Mouse (Mus musculus) CH12.LX (cell line): ENCODE results near the gene Dpp6. TPM values are rescaled to one million over a fixed set of nuclear protein-coding genes. Genes with fewer than 3 reads are reported as not detected.

Experiments
- DNase-seq: peaks from one replicate; pipeline ENCODE4 v3.0.0-alpha.2; 2013; ENCODE audit errors: extremely low read depth
- H3K27ac ChIP-seq: 2 replicates; pipeline ENCODE4 v1.5.1; 2012; ENCODE audit warnings: low read depth, mild to moderate bottlenecking, control low read depth, moderate library complexity; ENCODE audit not compliant: insufficient read depth
- H3K27me3 ChIP-seq: replicated peaks from 2 replicates; pipeline ENCODE3; 2012; ENCODE audit warnings: inconsistent platforms
- H3K36me3 ChIP-seq, 2 experiments: replicated peaks in 1 of 2; 2 replicates each; pipeline versions ENCODE3 to v1.6.1; 2012; ENCODE audit warnings: inconsistent platforms in 1 of 2, low read length in 1 of 2, mild to moderate bottlenecking in 1 of 2, mixed read lengths in 1 of 2, moderate library complexity in 1 of 2; ENCODE audit not compliant: control insufficient read depth in 1 of 2, insufficient read depth in 1 of 2
- H3K4me1 ChIP-seq, 2 experiments: 2 replicates each; pipeline ENCODE4 v1.6.1; 2012; ENCODE audit warnings: inconsistent platforms in 1 of 2, moderate library complexity in 1 of 2; ENCODE audit not compliant: insufficient read depth in 2 of 2, control insufficient read depth in 1 of 2
- H3K4me2 ChIP-seq: 2 replicates; pipeline ENCODE4 v1.6.1; 2012; ENCODE audit warnings: low read depth, mild to moderate bottlenecking, control low read depth; ENCODE audit not compliant: poor library complexity, insufficient read depth, severe bottlenecking
- H3K4me3 ChIP-seq, 3 experiments: fragments of 150-350 bp in 1 of 3; sonication (generic) in 1 of 3; replicated peaks in 1 of 3; 2 replicates each; pipeline versions ENCODE3 to v1.5.1; 2011 to 2012; ENCODE audit warnings: low read depth in 2 of 3, low read length in 2 of 3, mild to moderate bottlenecking in 2 of 3, moderate library complexity in 2 of 3, control low read depth in 1 of 3, improper control_type of control experiment in 1 of 3, inconsistent platforms in 1 of 3, mixed read lengths in 1 of 3; ENCODE audit not compliant: poor library complexity in 1 of 3
- H3K79me2 ChIP-seq: replicated peaks from 2 replicates; pipeline ENCODE4 v1.6.1; 2012; ENCODE audit warnings: mild to moderate bottlenecking, moderate library complexity; ENCODE audit not compliant: control insufficient read depth, poor library complexity, insufficient read depth, severe bottlenecking; ENCODE audit errors: extremely low read depth
- H3K9ac ChIP-seq: 2 replicates; pipeline ENCODE4 v1.6.1; 2012; ENCODE audit warnings: low read depth, mild to moderate bottlenecking, control low read depth, moderate library complexity; ENCODE audit not compliant: insufficient read depth
- H3K9me3 ChIP-seq: replicated peaks from 2 replicates; pipeline ENCODE3; 2012; ENCODE audit warnings: low read length, inconsistent platforms, mixed read lengths
- BHLHE40 ChIP-seq: IDR thresholded peaks from 2 replicates; pipeline ENCODE4 v1.6.1; 2011; ENCODE audit warnings: mild to moderate bottlenecking, low read depth, low read length, improper control_type of control experiment
- CHD1 ChIP-seq: IDR thresholded peaks from 2 replicates; pipeline ENCODE4 v1.6.1; 2012; ENCODE audit warnings: low read depth, low read length, improper control_type of control experiment, inconsistent platforms
- CTCF ChIP-seq, 2 experiments: IDR thresholded peaks in 1 of 2; conservative IDR thresholded peaks in 1 of 2; 2 replicates each; pipeline ENCODE4 v1.5.1; 2011 to 2012; ENCODE audit warnings: low read depth in 2 of 2, low read length in 2 of 2, improper control_type of control experiment in 1 of 2, inconsistent platforms in 1 of 2, mild to moderate bottlenecking in 1 of 2, moderate library complexity in 1 of 2
- ETS1 ChIP-seq: conservative IDR thresholded peaks from 2 replicates; pipeline ENCODE4 v1.6.1; 2012; ENCODE audit warnings: low read depth, mild to moderate bottlenecking, inconsistent platforms, low read length, improper control_type of control experiment, moderate library complexity
- IRF4 ChIP-seq: IDR thresholded peaks from 2 replicates; pipeline ENCODE4 v1.6.1; 2014; ENCODE audit warnings: low read depth, mild to moderate bottlenecking, inconsistent platforms, low read length, improper control_type of control experiment
- MAFK ChIP-seq: IDR thresholded peaks from 2 replicates; pipeline ENCODE4 v1.6.1; 2011; ENCODE audit warnings: low read length, improper control_type of control experiment; ENCODE audit not compliant: insufficient replicate concordance
- MXI1 ChIP-seq: IDR thresholded peaks from 2 replicates; pipeline ENCODE4 v1.6.1; 2011; ENCODE audit warnings: mild to moderate bottlenecking, low read depth, low read length, improper control_type of control experiment
- MYC ChIP-seq: IDR thresholded peaks from 2 replicates; pipeline ENCODE4 v1.6.1; 2011; ENCODE audit warnings: low read depth, mild to moderate bottlenecking, improper control_type of control experiment, low read length
- PAX5 ChIP-seq: IDR thresholded peaks from 2 replicates; pipeline ENCODE4 v1.6.1; 2012; ENCODE audit warnings: low read length, inconsistent platforms, mixed read lengths
- POLR2AphosphoS2 ChIP-seq: IDR thresholded peaks from 2 replicates; pipeline ENCODE4 v1.6.1; 2011; ENCODE audit warnings: low read depth, low read length, improper control_type of control experiment
- RAD21 ChIP-seq: IDR thresholded peaks from 2 replicates; pipeline ENCODE4 v1.6.1; 2011; ENCODE audit warnings: low read depth, mild to moderate bottlenecking, low read length, improper control_type of control experiment, moderate library complexity
- RCOR1 ChIP-seq: conservative IDR thresholded peaks from 2 replicates; pipeline ENCODE4 v1.6.1; 2012; ENCODE audit warnings: low read depth, mild to moderate bottlenecking, inconsistent platforms, low read length, improper control_type of control experiment
- SIN3A ChIP-seq: IDR thresholded peaks from 2 replicates; pipeline ENCODE4 v1.6.1; 2012; ENCODE audit warnings: low read length, improper control_type of control experiment, inconsistent platforms
- SMC3 ChIP-seq: IDR thresholded peaks from 2 replicates; pipeline ENCODE4 v1.6.1; 2011; ENCODE audit warnings: low read depth, low read length, improper control_type of control experiment
- UBTF ChIP-seq: IDR thresholded peaks from 2 replicates; pipeline ENCODE4 v1.6.1; 2012; ENCODE audit warnings: low read depth, mild to moderate bottlenecking, inconsistent platforms, low read length, improper control_type of control experiment, moderate library complexity
- USF1 ChIP-seq: IDR thresholded peaks from 2 replicates; pipeline ENCODE4 v1.6.1; 2014; ENCODE audit warnings: low read depth, mild to moderate bottlenecking, inconsistent platforms, low read length, improper control_type of control experiment
- ZC3H11A ChIP-seq: IDR thresholded peaks from 2 replicates; pipeline ENCODE4 v1.6.1; 2012; ENCODE audit warnings: low read depth, mild to moderate bottlenecking, inconsistent platforms, low read length, improper control_type of control experiment
- ZKSCAN1 ChIP-seq: IDR thresholded peaks from 2 replicates; pipeline ENCODE4 v1.6.1; 2012; ENCODE audit warnings: low read depth, inconsistent platforms, low read length, improper control_type of control experiment, borderline replicate concordance
- ZMIZ1 ChIP-seq: IDR thresholded peaks from 2 replicates; pipeline ENCODE4 v1.6.1; 2012; ENCODE audit warnings: low read depth, mild to moderate bottlenecking, inconsistent platforms, low read length, improper control_type of control experiment
- dilution Hi-C: fragments of 300-500 bp; cut with MboI; formaldehyde crosslinking; loops from 2 replicates; pipeline ENCODE4 v1.14.3; 2020; ENCODE audit warnings: low sequenced_read_pairs; ENCODE audit not compliant: extremely low pct_unique_long_range_greater_than_20kb, extremely low pct_ligation_motif_present
- in situ Hi-C: fragments of 300-500 bp; cut with MboI; formaldehyde crosslinking; loops from 3 replicates; pipeline ENCODE4 v1.14.3; 2019; ENCODE audit warnings: low sequenced_read_pairs, low pct_ligation_motif_present, low pct_unique_long_range_greater_than_20kb, mixed read lengths
- polyA plus RNA-seq: library from polyadenylated mRNA; unstranded; fragments of >175 nt; gene quantifications from 2 replicates; pipeline ENCODE4 v1.2.1, GENCODE M21; 2012; ENCODE audit warnings: low read depth; ENCODE audit not compliant: insufficient read length
- total RNA-seq, 2 experiments: library from RNA; depleted of rRNA; stranded (reverse); fragments of 300-350 nt in 1 of 2; fragments of >200 nt in 1 of 2; gene quantifications; 2 replicates each; pipeline ENCODE4 v1.2.3; 2012 to 2014

Gene Dpp6
- total and polyA plus RNA-seq, 3 experiments: not detected

DNA sequence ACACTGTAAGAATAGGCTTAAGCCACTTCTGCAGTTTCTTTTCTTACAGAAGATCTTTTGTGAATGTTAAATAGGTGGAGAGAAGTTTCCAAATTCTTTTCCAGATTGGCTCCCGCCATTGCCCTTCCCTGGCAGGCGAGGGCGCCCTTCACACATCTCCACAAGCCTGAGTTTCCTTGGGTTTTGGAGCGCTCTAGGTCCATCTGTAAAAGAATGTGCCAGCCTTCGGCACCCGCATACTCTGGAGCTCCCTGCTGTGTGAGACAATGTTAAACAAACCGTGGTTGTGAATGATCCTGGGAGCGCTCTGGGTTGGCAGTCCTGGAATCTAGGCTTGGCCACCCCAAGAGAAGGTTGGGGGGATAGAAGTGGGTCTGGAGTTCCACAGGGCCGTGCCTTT is 86.8 kb downstream of the Dpp6 start:
- H3K9ac ChIP-seq: no peak overlapping the region
- in situ Hi-C loops: no loop called here
- H3K4me1 ChIP-seq: no peaks in the 10 kb centered on the region
- H3K4me3 ChIP-seq: no peak overlapping the region
- dilution Hi-C loops: no loop called here
- no peak overlapping the region for H3K4me2 ChIP-seq
- no peak for DNase-seq
- no peak overlapping the region for H3K27ac ChIP-seq
- no peaks in the 10 kb centered on the region for H3K27me3 ChIP-seq
- H3K79me2 ChIP-seq: no peaks in the 10 kb centered on the region
- peaks cover 77% of the 10 kb centered on the region for H3K9me3 ChIP-seq
- TF ChIP-seq CHD1 (no peak), BHLHE40 (no peak), PAX5 (no peak), CTCF (conservative IDR thresholded peaks at IDR 0.05 in 1 of 2, IDR thresholded peaks at IDR 0.05 in 1 of 2; ENCODE audit: low read depth in 2 of 2, low read length in 2 of 2) (no peak), SIN3A (no peak), MAFK (no peak), MYC (no peak), POLR2AphosphoS2 (no peak), USF1 (no peak), ZC3H11A (no peak)
- no peaks in the 10 kb centered on the region for H3K36me3 ChIP-seq

- in situ Hi-C loops (no loop called here), dilution Hi-C loops (no loop called here)
- TF ChIP-seq RAD21 (no peak), ETS1 (no peak), UBTF (no peak), POLR2AphosphoS2 (no peak), IRF4 (no peak), CHD1 (no peak), ZMIZ1 (no peak), RCOR1 (no peak), SMC3 (no peak), ZKSCAN1 (no peak), MXI1 (no peak)
- H3K9me3 ChIP-seq: peaks cover 80% of the 10 kb centered on the region
- no peak for DNase-seq
- no peak overlapping the region for H3K4me3 ChIP-seq
- no peaks in the 10 kb centered on the region for H3K79me2 ChIP-seq
- H3K4me2 ChIP-seq: no peak overlapping the region
- H3K4me1 ChIP-seq: no peaks in the 10 kb centered on the region
- no peak overlapping the region for H3K27ac ChIP-seq
- no peaks in the 10 kb centered on the region for H3K27me3 ChIP-seq
- H3K36me3 ChIP-seq: no peaks in the 10 kb centered on the region
- no peak overlapping the region for H3K9ac ChIP-seq
Measured at GRCm38 (mm10) chr5:26904324-26905041, 87.5 kb downstream of the Dpp6 start.
